Mouse (Mus musculus): Measurements from ENCODE around the gene Exosc7. TPM values are rescaled to one million over a fixed set of nuclear protein-coding genes. Genes with fewer than 3 reads are reported as not detected.

Gene Exosc7
- total RNA-seq, 1 experiment: 83.4 TPM

DNA sequence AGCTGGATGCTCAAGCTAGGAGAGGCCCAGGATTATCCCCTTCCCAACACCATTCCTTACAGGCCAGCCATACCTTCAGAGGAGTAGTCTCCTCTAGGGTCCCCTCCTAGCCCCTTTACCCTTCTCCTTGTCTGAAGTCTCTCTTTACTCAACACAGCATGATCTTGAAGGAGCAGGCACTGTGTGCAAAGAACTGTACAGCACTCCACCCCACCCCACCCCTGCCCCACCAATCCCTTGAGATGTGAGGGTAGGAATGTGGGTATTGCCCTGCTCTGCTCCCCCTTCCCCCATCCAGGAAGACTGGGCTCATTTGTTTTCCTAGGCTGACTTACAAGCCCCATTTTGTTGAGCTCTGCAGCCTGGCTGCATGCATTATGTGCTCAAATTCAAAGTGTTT lies 8.7 kb upstream of the Exosc7 start:
- no peak for DNase-seq (ENCODE audit: low read depth, low spot score)
- Histone ChIP-seq H3K9ac (ENCODE audit: insufficient read depth, low read depth, low read length, poor library complexity, severe bottlenecking) (no peak overlapping the region), H3K36me3 (ENCODE audit: control insufficient read depth, insufficient read depth, low read length, poor library complexity, severe bottlenecking) (peaks cover 15% of the 10 kb centered on the region), H3K4me3 (ENCODE audit: insufficient read depth in 1 of 2, low read depth in 1 of 2, low read length in 2 of 2, poor library complexity in 1 of 2, severe bottlenecking in 1 of 2) (no peak overlapping the region), H3K27ac (ENCODE audit: insufficient read depth, low read depth, low read length, poor library complexity, severe bottlenecking) (no peak overlapping the region), H3K4me1 (ENCODE audit: control insufficient read depth in 2 of 2, insufficient read depth in 2 of 2, low read length in 2 of 2, poor library complexity in 1 of 2) (no peaks in the 10 kb centered on the region), H3K9me3 (ENCODE audit: control insufficient read depth, insufficient read depth, low read depth, low read length) (no peaks in the 10 kb centered on the region)
- no peak for TF ChIP-seq MAFK (IDR thresholded peaks at IDR 0.05; ENCODE audit: insufficient read depth, low read depth, low read length)
- TF ChIP-seq CHD2 (IDR thresholded peaks at IDR 0.05; ENCODE audit: low read depth, low read length): no peak
- TF ChIP-seq ZNF384 (IDR thresholded peaks at IDR 0.05; ENCODE audit: low read depth, low read length): no peak
- no peak for TF ChIP-seq ZC3H11A (IDR thresholded peaks at IDR 0.05; ENCODE audit: borderline replicate concordance, low read depth, low read length)
- TF ChIP-seq HCFC1 (IDR thresholded peaks at IDR 0.05; ENCODE audit: borderline replicate concordance, insufficient read depth, low read length): no peak
- in situ Hi-C loops (cut with MboI; ENCODE audit: low sequenced_read_pairs in 2 of 2, unreplicated experiment in 2 of 2): no loop called here

DNA sequence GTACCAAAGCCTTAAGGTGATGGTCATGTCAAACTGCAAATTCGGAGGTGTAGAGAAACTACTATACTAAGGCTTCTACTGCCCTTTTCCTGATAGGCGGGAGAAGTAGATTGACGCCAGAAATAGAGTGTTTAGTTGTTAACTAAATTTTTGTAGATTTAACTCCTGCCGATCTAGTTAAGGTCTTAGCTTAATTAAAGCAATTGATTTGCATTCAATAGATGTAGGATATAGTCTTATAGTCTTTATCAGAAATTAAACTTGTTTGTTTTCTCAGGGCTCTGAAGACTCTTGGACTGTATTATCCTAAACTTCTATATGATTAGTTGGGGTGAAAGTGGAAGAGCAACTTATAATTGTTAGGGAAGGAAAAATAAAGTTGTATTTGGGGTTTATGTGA lies 5.8 kb upstream of the Exosc7 start:
- in situ Hi-C loops (cut with MboI; ENCODE audit: low sequenced_read_pairs in 2 of 2, unreplicated experiment in 2 of 2): no loop called here

DNA sequence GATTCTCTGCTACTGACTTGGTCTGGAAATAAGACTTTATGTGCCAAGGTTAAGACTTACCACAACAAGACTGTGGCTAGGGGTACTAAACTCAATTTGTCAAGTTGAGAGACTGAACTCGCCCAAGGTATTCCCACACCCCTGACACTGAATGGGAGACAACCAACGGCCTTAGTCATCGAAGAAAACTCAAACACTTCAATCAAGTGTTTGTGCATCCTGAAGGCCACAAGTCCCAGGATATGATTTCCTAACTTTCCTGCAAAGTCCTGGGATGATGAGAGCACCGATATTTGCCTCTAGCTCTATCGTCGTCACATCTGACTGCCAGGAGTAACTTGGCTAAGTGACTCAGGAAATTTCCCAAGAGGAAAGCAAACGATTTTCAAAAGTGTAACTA lies 3.8 kb upstream of the Exosc7 start:
- no peak overlapping the region for H3K9ac ChIP-seq (ENCODE audit: insufficient read depth, low read depth, low read length, poor library complexity, severe bottlenecking)
- no peaks in the 10 kb centered on the region for H3K9me3 ChIP-seq (ENCODE audit: control insufficient read depth, insufficient read depth, low read depth, low read length)
- peaks cover 1 to 2% of the 10 kb centered on the region in 2 experiments; a peak in 1 of 4 replicates for H3K4me1 ChIP-seq (ENCODE audit: control insufficient read depth in 2 of 2, insufficient read depth in 2 of 2, low read length in 2 of 2, poor library complexity in 1 of 2)
- no peak for TF ChIP-seq HCFC1 (IDR thresholded peaks at IDR 0.05; ENCODE audit: borderline replicate concordance, insufficient read depth, low read length)
- TF ChIP-seq MAFK (IDR thresholded peaks at IDR 0.05; ENCODE audit: insufficient read depth, low read depth, low read length): no peak
- no peak for TF ChIP-seq CHD2 (IDR thresholded peaks at IDR 0.05; ENCODE audit: low read depth, low read length)
- TF ChIP-seq ZNF384 (IDR thresholded peaks at IDR 0.05; ENCODE audit: low read depth, low read length): no peak
- TF ChIP-seq ZC3H11A (IDR thresholded peaks at IDR 0.05; ENCODE audit: borderline replicate concordance, low read depth, low read length): no peak
- in situ Hi-C loops (cut with MboI; ENCODE audit: low sequenced_read_pairs in 2 of 2, unreplicated experiment in 2 of 2): no loop called here
- H3K27ac ChIP-seq (ENCODE audit: insufficient read depth, low read depth, low read length, poor library complexity, severe bottlenecking): no peak overlapping the region
- peaks cover 3% of the 10 kb centered on the region; the same call in 1 of the 2 replicates for H3K36me3 ChIP-seq (ENCODE audit: control insufficient read depth, insufficient read depth, low read length, poor library complexity, severe bottlenecking)
- H3K4me3 ChIP-seq (ENCODE audit: insufficient read depth in 1 of 2, low read depth in 1 of 2, low read length in 2 of 2, poor library complexity in 1 of 2, severe bottlenecking in 1 of 2): no peak overlapping the region
- no peak for DNase-seq (ENCODE audit: low read depth, low spot score)

More for the DNA sequence above, 5.8 kb upstream of the Exosc7 start:
- Histone ChIP-seq H3K36me3 (ENCODE audit: control insufficient read depth, insufficient read depth, low read length, poor library complexity, severe bottlenecking) (peaks cover 3% of the 10 kb centered on the region; the same call in 1 of the 2 replicates), H3K9me3 (ENCODE audit: control insufficient read depth, insufficient read depth, low read depth, low read length) (no peaks in the 10 kb centered on the region), H3K27ac (ENCODE audit: insufficient read depth, low read depth, low read length, poor library complexity, severe bottlenecking) (no peak overlapping the region), H3K9ac (ENCODE audit: insufficient read depth, low read depth, low read length, poor library complexity, severe bottlenecking) (no peak overlapping the region), H3K4me3 (ENCODE audit: insufficient read depth in 1 of 2, low read depth in 1 of 2, low read length in 2 of 2, poor library complexity in 1 of 2, severe bottlenecking in 1 of 2) (no peak overlapping the region), H3K4me1 (ENCODE audit: control insufficient read depth in 2 of 2, insufficient read depth in 2 of 2, low read length in 2 of 2, poor library complexity in 1 of 2) (0 out of 4 replicates have a peak, but pooled peaks cover 0 to 1% of the 10 kb centered on the region in 2 experiments)
- TF ChIP-seq ZNF384 (IDR thresholded peaks at IDR 0.05; ENCODE audit: low read depth, low read length): no peak
- TF ChIP-seq HCFC1 (IDR thresholded peaks at IDR 0.05; ENCODE audit: borderline replicate concordance, insufficient read depth, low read length): no peak
- TF ChIP-seq MAFK (IDR thresholded peaks at IDR 0.05; ENCODE audit: insufficient read depth, low read depth, low read length): no peak
- TF ChIP-seq CHD2 (IDR thresholded peaks at IDR 0.05; ENCODE audit: low read depth, low read length): no peak
- no peak for TF ChIP-seq ZC3H11A (IDR thresholded peaks at IDR 0.05; ENCODE audit: borderline replicate concordance, low read depth, low read length)
- DNase-seq (ENCODE audit: low read depth, low spot score): no peak

DNA sequence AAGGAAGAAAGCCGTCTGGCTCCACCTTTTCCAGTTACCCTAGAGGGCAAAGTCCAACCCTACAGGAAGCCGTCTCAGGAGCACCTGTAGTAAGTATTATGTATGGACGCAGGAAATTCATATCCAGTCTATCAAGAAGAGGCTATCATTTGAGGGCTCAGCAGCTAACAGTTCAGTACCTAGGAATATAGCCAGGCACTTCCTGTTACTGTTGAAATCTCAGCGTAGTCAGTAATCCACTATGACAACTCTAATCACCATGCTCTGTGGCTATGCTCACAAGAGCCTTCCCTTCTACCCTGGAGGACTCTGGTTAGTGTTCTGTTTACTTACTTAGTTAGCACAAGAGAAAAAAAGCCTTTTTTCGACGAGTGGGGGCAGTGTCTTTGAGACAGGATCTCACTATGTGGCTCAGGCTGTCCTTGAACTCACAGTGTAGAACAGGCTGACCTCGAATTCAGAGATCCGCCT lies 1.2 kb upstream of the Exosc7 start:
- peak overlapping the region; percentile 97; the same call in 1 of the 2 replicates for H3K9ac ChIP-seq (ENCODE audit: insufficient read depth, low read depth, low read length, poor library complexity, severe bottlenecking)
- H3K4me1 ChIP-seq (ENCODE audit: control insufficient read depth in 2 of 2, insufficient read depth in 2 of 2, low read length in 2 of 2, poor library complexity in 1 of 2): peaks cover 1 to 2% of the 10 kb centered on the region in 2 experiments; a peak in 1 of 4 replicates
- in situ Hi-C loops (cut with MboI; ENCODE audit: low sequenced_read_pairs in 2 of 2, unreplicated experiment in 2 of 2): no loop called here
- H3K4me3 ChIP-seq (ENCODE audit: insufficient read depth in 1 of 2, low read depth in 1 of 2, low read length in 2 of 2, poor library complexity in 1 of 2, severe bottlenecking in 1 of 2): peak overlapping the region; percentile 92 to 94; a peak in 3 of 4 replicates
- no peaks in the 10 kb centered on the region for H3K9me3 ChIP-seq (ENCODE audit: control insufficient read depth, insufficient read depth, low read depth, low read length)
- no peak overlapping the region for H3K27ac ChIP-seq (ENCODE audit: insufficient read depth, low read depth, low read length, poor library complexity, severe bottlenecking)
- no peak for DNase-seq (ENCODE audit: low read depth, low spot score)
- TF ChIP-seq HCFC1 (IDR thresholded peaks at IDR 0.05; ENCODE audit: borderline replicate concordance, insufficient read depth, low read length) (no peak), MAFK (IDR thresholded peaks at IDR 0.05; ENCODE audit: insufficient read depth, low read depth, low read length) (no peak), ZNF384 (IDR thresholded peaks at IDR 0.05; ENCODE audit: low read depth, low read length) (no peak), CHD2 (IDR thresholded peaks at IDR 0.05; ENCODE audit: low read depth, low read length) (no peak), ZC3H11A (IDR thresholded peaks at IDR 0.05; ENCODE audit: borderline replicate concordance, low read depth, low read length) (no peak)
- H3K36me3 ChIP-seq (ENCODE audit: control insufficient read depth, insufficient read depth, low read length, poor library complexity, severe bottlenecking): peaks cover 6% of the 10 kb centered on the region; the same call in 1 of the 2 replicates

Data from ES-E14 (cell line).